Mouse (Mus musculus) MEL (cell line): ENCODE data around the gene Cnot8. TPM values are rescaled to one million over a fixed set of nuclear protein-coding genes. Genes with fewer than 3 reads are reported as not detected.
"Not testable (repeated sequence)": the region's sequence is repeated elsewhere in the genome, so short reads cannot be mapped to it uniquely, and the experiment has no call there.

ENCODE experiments used
- DNase-seq: peaks from one replicate; pipeline ENCODE4 v3.0.0; 2011; ENCODE audit warnings: low read depth, low spot score
- H3K27ac ChIP-seq: 2 replicates; pipeline ENCODE4 v1.5.1; 2012; ENCODE audit warnings: low read depth, mild to moderate bottlenecking, control low read depth, low read length, moderate library complexity; ENCODE audit not compliant: control insufficient read depth
- H3K27me3 ChIP-seq, 2 experiments: fragments of 150-350 bp in 1 of 2; sonication (generic) in 1 of 2; 2 replicates each; pipeline ENCODE4 v1.6.1; 2012; ENCODE audit warnings: low read length in 2 of 2, mild to moderate bottlenecking in 2 of 2, improper control_type of control experiment in 1 of 2, moderate library complexity in 1 of 2; ENCODE audit not compliant: insufficient read depth in 2 of 2, control insufficient read depth in 1 of 2
- H3K36me3 ChIP-seq, 2 experiments: 2 replicates each; pipeline ENCODE4 v1.6.1; 2012 to 2014; ENCODE audit warnings: low read length in 2 of 2, improper control_type of control experiment in 1 of 2, inconsistent platforms in 1 of 2, mild to moderate bottlenecking in 1 of 2; ENCODE audit not compliant: insufficient read depth in 2 of 2, control insufficient read depth in 1 of 2
- H3K4me1 ChIP-seq, 2 experiments: fragments of 150-350 bp in 1 of 2; sonication (generic) in 1 of 2; 2 replicates each; pipeline ENCODE4 v1.6.1; 2012; ENCODE audit warnings: low read length in 2 of 2, improper control_type of control experiment in 1 of 2, mild to moderate bottlenecking in 1 of 2; ENCODE audit not compliant: insufficient read depth in 2 of 2, control insufficient read depth in 1 of 2
- H3K4me3 ChIP-seq, 2 experiments: fragments of 150-350 bp in 1 of 2; sonication (generic) in 1 of 2; 2 replicates each; pipeline ENCODE4 v1.5.1; 2012; ENCODE audit warnings: low read depth in 2 of 2, low read length in 2 of 2, mild to moderate bottlenecking in 2 of 2, moderate library complexity in 2 of 2, control low read depth in 1 of 2, improper control_type of control experiment in 1 of 2; ENCODE audit not compliant: control insufficient read depth in 1 of 2, insufficient read depth in 1 of 2
- H3K79me2 ChIP-seq: 2 replicates; pipeline ENCODE4 v1.6.1; 2012; ENCODE audit warnings: mild to moderate bottlenecking, low read length, moderate library complexity; ENCODE audit not compliant: control insufficient read depth, poor library complexity, insufficient read depth
- H3K9ac ChIP-seq: 2 replicates; pipeline ENCODE4 v1.6.1; 2012; ENCODE audit warnings: low read depth, mild to moderate bottlenecking, control low read depth, low read length, moderate library complexity; ENCODE audit not compliant: control insufficient read depth, poor library complexity, severe bottlenecking
- H3K9me3 ChIP-seq: fragments of 150-350 bp; sonication (generic); replicated peaks from 2 replicates; pipeline ENCODE4 v1.6.1; 2012; ENCODE audit warnings: mild to moderate bottlenecking, low read length, improper control_type of control experiment, moderate library complexity; ENCODE audit not compliant: insufficient read depth
- BHLHE40 ChIP-seq: IDR thresholded peaks from 2 replicates; pipeline ENCODE4 v1.6.1; 2012; ENCODE audit warnings: low read depth, mild to moderate bottlenecking, inconsistent platforms, low read length, improper control_type of control experiment, borderline replicate concordance
- CHD2 ChIP-seq: IDR thresholded peaks from 2 replicates; pipeline ENCODE4 v1.6.1; 2011; ENCODE audit warnings: low read length, improper control_type of control experiment
- CTCF ChIP-seq, 3 experiments: IDR thresholded peaks in 2 of 3; conservative IDR thresholded peaks in 1 of 3; 2 replicates each; pipeline ENCODE4 v1.5.1; 2011 to 2012; ENCODE audit warnings: low read length in 3 of 3, low read depth in 2 of 3, mild to moderate bottlenecking in 2 of 3, improper control_type of control experiment in 1 of 3, inconsistent platforms in 1 of 3, mixed read lengths in 1 of 3, moderate library complexity in 1 of 3; ENCODE audit not compliant: control insufficient read depth in 1 of 3, insufficient read depth in 1 of 3, poor library complexity in 1 of 3, severe bottlenecking in 1 of 3
- ELF1 ChIP-seq: IDR thresholded peaks from 2 replicates; pipeline ENCODE4 v1.6.1; 2014; ENCODE audit warnings: low read depth, mild to moderate bottlenecking, inconsistent platforms, low read length, improper control_type of control experiment, moderate library complexity
- ETS1 ChIP-seq: IDR thresholded peaks from 2 replicates; pipeline ENCODE4 v1.6.1; 2012; ENCODE audit warnings: low read depth, mild to moderate bottlenecking, inconsistent platforms, low read length, improper control_type of control experiment, moderate library complexity
- GATA1 ChIP-seq: IDR thresholded peaks from 2 replicates; pipeline ENCODE4 v1.6.1; 2011; ENCODE audit warnings: low read depth, low read length, improper control_type of control experiment
- MAX ChIP-seq: IDR thresholded peaks from 2 replicates; pipeline ENCODE4 v1.6.1; 2011; ENCODE audit warnings: low read length, improper control_type of control experiment
- MYC ChIP-seq: IDR thresholded peaks from 2 replicates; pipeline ENCODE4 v1.6.1; 2011; ENCODE audit warnings: low read depth, mild to moderate bottlenecking, low read length, improper control_type of control experiment, moderate library complexity
- POLR2AphosphoS2 ChIP-seq: IDR thresholded peaks from 2 replicates; pipeline ENCODE4 v1.6.1; 2011; ENCODE audit warnings: low read length, improper control_type of control experiment
- RAD21 ChIP-seq: IDR thresholded peaks from 2 replicates; pipeline ENCODE4 v1.6.1; 2011; ENCODE audit warnings: mild to moderate bottlenecking, low read depth, low read length, improper control_type of control experiment
- RCOR1 ChIP-seq: IDR thresholded peaks from 2 replicates; pipeline ENCODE4 v1.6.1; 2012; ENCODE audit warnings: low read depth, mild to moderate bottlenecking, inconsistent platforms, low read length, improper control_type of control experiment
- SMC3 ChIP-seq: IDR thresholded peaks from 2 replicates; pipeline ENCODE4 v1.6.1; 2011; ENCODE audit warnings: low read depth, low read length, improper control_type of control experiment
- TAL1 ChIP-seq: IDR thresholded peaks from 2 replicates; pipeline ENCODE4 v1.6.1; 2012; ENCODE audit warnings: mild to moderate bottlenecking, inconsistent platforms, low read length, moderate library complexity, mixed read lengths
- TBP ChIP-seq: IDR thresholded peaks from 2 replicates; pipeline ENCODE4 v1.8.0; 2011; ENCODE audit warnings: low read depth, low read length, improper control_type of control experiment
- TCF12 ChIP-seq: IDR thresholded peaks from 2 replicates; pipeline ENCODE4 v1.6.1; 2014; ENCODE audit warnings: low read depth, mild to moderate bottlenecking, inconsistent platforms, low read length, improper control_type of control experiment, moderate library complexity
- USF2 ChIP-seq, 2 experiments: IDR thresholded peaks; 2 replicates each; pipeline ENCODE4 v1.6.1; 2011 to 2012; ENCODE audit warnings: improper control_type of control experiment in 2 of 2, low read length in 2 of 2, borderline replicate concordance in 1 of 2, inconsistent platforms in 1 of 2, low read depth in 1 of 2, mild to moderate bottlenecking in 1 of 2; ENCODE audit not compliant: insufficient read depth in 1 of 2
- ZKSCAN1 ChIP-seq: IDR thresholded peaks from 2 replicates; pipeline ENCODE4 v1.6.1; 2012; ENCODE audit warnings: low read depth, mild to moderate bottlenecking, inconsistent platforms, low read length, improper control_type of control experiment, moderate library complexity
- ZMIZ1 ChIP-seq: IDR thresholded peaks from 2 replicates; pipeline ENCODE4 v1.6.1; 2012; ENCODE audit warnings: low read depth, mild to moderate bottlenecking, inconsistent platforms, low read length, improper control_type of control experiment, moderate library complexity
- ZNF384 ChIP-seq: IDR thresholded peaks from 2 replicates; pipeline ENCODE4 v1.6.1; 2012; ENCODE audit warnings: low read depth, mild to moderate bottlenecking, inconsistent platforms, low read length, improper control_type of control experiment
- polyA plus RNA-seq, 2 experiments: library from polyadenylated mRNA; stranded (reverse) in 1 of 2; unstranded in 1 of 2; fragments of >175 nt in 1 of 2; fragments of >200 nt in 1 of 2; gene quantifications; 2 replicates each; pipeline versions ENCODE4 v1.2.1 to v1.2.4; 2012; ENCODE audit warnings: low replicate concordance in 2 of 2, low read depth in 1 of 2; ENCODE audit not compliant: insufficient read length in 2 of 2, insufficient read depth in 1 of 2, missing spikeins in 1 of 2
- total RNA-seq: library from RNA; depleted of rRNA; stranded (reverse); fragments of 300-350 nt; gene quantifications from 2 replicates; pipeline ENCODE4 v1.2.3, GENCODE M21; 2012

The Cnot8 gene
- total and polyA plus RNA-seq, 3 experiments, result 52.9 to 70.3 TPM; not detected in 1

DNA sequence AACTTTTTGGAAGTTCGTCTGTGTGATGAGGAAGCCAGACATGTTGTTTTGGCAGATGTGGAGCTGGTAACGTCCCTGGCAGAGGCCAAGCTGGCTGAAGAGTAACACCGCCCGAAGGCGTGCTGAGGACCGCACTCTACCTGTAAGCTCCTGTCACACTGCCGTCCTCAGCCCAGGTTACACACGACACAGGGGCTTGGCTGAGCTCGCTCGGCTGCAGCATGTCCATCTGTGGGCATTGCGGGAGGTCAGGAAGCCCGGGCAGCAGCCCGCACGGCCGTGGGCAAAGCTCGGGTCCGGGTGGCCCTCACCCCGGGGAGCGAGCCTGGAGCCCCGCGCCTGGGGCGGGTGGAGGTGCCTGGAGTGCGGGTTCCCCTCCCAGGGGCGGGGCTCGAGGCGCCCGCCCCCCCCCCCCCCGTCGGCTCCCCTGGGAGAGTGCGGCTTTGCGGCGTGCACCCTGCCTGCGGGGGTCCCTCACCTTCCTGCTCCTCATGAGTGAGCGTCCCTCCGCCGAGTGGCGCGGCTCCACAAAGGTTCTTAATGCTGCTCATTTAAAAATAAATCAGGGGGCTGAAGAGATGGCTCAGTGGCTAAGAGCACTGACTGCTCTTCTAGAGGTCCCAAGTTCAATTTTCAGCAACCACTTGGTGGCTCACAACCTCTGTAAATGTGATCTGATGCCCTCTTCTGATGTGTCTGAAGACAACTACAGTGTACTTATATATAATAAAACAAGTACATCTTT lies 6.2 kb upstream of the Cnot8 start:
- H3K36me3 ChIP-seq, result peaks cover 0 to 13% of the 10 kb centered on the region in 2 experiments; a peak in 2 of 4 replicates
- TF ChIP-seq ZNF384, result no peak
- TF ChIP-seq TBP, result no peak
- TF ChIP-seq POLR2AphosphoS2, result no peak
- TF ChIP-seq ETS1, result no peak
- TF ChIP-seq USF2 (IDR thresholded peaks at IDR 0.05; ENCODE audit: borderline replicate concordance in 1 of 2, insufficient read depth in 1 of 2, low read depth in 1 of 2, low read length in 2 of 2), result no peak
- H3K4me1 ChIP-seq, result peaks cover 12 to 15% of the 10 kb centered on the region in 2 experiments
- no peak overlapping the region for H3K27ac ChIP-seq
- no peak overlapping the region for H3K4me3 ChIP-seq
- DNase-seq, result no peak
- H3K9ac ChIP-seq, result no peak overlapping the region
- peaks cover 2% of the 10 kb centered on the region for H3K79me2 ChIP-seq
- H3K27me3 ChIP-seq, result no peaks in the 10 kb centered on the region
- H3K9me3 ChIP-seq, result no peaks in the 10 kb centered on the region

DNA sequence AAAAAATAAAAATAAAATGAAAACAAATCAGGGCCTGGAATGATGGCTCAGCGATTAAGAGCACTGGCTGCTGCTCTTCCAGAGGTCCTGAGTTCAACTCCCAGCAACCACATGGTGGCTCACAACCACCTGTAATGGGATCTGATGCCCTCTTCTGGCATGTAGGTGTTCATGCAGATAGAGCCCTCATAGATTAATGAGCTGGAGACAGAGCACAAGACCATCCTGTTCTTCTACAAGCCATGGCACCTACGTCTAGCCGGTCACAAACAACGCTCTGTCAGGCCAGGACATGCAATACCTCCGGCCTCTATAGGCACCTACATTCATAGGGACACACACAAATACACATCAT lies 5.6 kb upstream of the Cnot8 start:
- H3K9me3 ChIP-seq, result not testable (repeated sequence)
- TF ChIP-seq RAD21 (peak; percentile 29), CTCF (IDR thresholded peaks at IDR 0.05 in 2 of 3, conservative IDR thresholded peaks at IDR 0.05 in 1 of 3; ENCODE audit: control insufficient read depth in 1 of 3, insufficient read depth in 1 of 3, low read depth in 2 of 3, low read length in 3 of 3, poor library complexity in 1 of 3, severe bottlenecking in 1 of 3) (peak; percentile 22 to 57 (median 30); a peak in 4 of 6 replicates), SMC3 (peak; percentile 49)
- TF ChIP-seq, all 39 proteins: peak for 3; not testable (repeated sequence) for 36
- H3K27me3 ChIP-seq, H3K9ac ChIP-seq, H3K4me3 ChIP-seq, H3K27ac ChIP-seq, H3K79me2 ChIP-seq: not testable (repeated sequence)
- Histone ChIP-seq H3K4me1 (peaks cover 12 to 16% of the 10 kb centered on the region in 2 experiments), H3K36me3 (peaks cover 0 to 13% of the 10 kb centered on the region in 2 experiments; a peak in 2 of 4 replicates)
- peak; percentile 49 for DNase-seq

DNA sequence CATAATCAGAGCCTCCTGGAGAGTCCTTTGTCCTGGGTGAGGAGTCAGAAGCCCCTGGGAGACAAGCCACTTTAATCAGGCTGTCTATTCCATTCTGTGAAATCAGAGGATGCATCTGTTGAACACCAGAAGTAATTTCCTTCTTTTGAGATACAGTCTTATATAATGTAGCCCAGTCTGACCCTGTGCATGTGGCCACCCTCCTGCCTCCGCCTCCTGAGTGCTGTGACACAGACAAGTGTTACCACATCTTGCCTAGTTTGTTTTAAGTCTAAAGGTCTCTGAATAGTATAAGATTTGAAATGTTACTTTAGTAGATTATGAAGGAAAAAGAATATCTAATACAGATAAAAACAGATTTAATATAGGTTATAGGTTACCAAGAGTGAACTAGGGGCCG lies 3.9 kb upstream of the Cnot8 start:
- Histone ChIP-seq H3K27me3 (no peaks in the 10 kb centered on the region), H3K36me3 (peaks cover 0 to 10% of the 10 kb centered on the region in 2 experiments; a peak in 2 of 4 replicates), H3K9me3 (no peaks in the 10 kb centered on the region), H3K4me1 (peaks cover 9 to 11% of the 10 kb centered on the region in 2 experiments), H3K4me3 (no peak overlapping the region), H3K27ac (no peak overlapping the region), H3K79me2 (peaks cover 21% of the 10 kb centered on the region), H3K9ac (no peak overlapping the region)
- DNase-seq, result peak; percentile 56
- TF ChIP-seq ELF1, result no peak
- TF ChIP-seq MAX, result no peak
- TF ChIP-seq RCOR1, result no peak
- TF ChIP-seq POLR2AphosphoS2, result no peak
- no peak for TF ChIP-seq ZMIZ1
- TF ChIP-seq SMC3, result no peak
- TF ChIP-seq BHLHE40, result no peak
- TF ChIP-seq MYC, result no peak
- peak; percentile 48; the same call in 1 of the 2 replicates for TF ChIP-seq GATA1
- peak; percentile 22; the same call in 1 of the 2 replicates for TF ChIP-seq TCF12
- TF ChIP-seq TAL1, result peak; percentile 50; the same call in 1 of the 2 replicates
- TF ChIP-seq CHD2, result no peak
- TF ChIP-seq CTCF (IDR thresholded peaks at IDR 0.05 in 2 of 3, conservative IDR thresholded peaks at IDR 0.05 in 1 of 3; ENCODE audit: control insufficient read depth in 1 of 3, insufficient read depth in 1 of 3, low read depth in 2 of 3, low read length in 3 of 3, poor library complexity in 1 of 3, severe bottlenecking in 1 of 3), result no peak
- TF ChIP-seq ZKSCAN1, result no peak
